Mouse (Mus musculus) brown adipose tissue, adult 24 weeks (tissue): ENCODE measurements around the gene Triml2. TPM values are rescaled to one million over a fixed set of nuclear protein-coding genes. Genes with fewer than 3 reads are reported as not detected.

ENCODE experiments used
- H3K27ac ChIP-seq: fragments of 200-500 bp; replicated peaks from 2 replicates; pipeline ENCODE4 v1.5.1; 2012; ENCODE audit warnings: low read depth, mild to moderate bottlenecking, low read length
- H3K4me1 ChIP-seq: fragments of 200-500 bp; 2 replicates; pipeline ENCODE4 v1.6.1; 2012; ENCODE audit warnings: low read length, mixed read lengths; ENCODE audit not compliant: control insufficient read depth, insufficient read depth, insufficient read length
- H3K4me3 ChIP-seq: fragments of 200-500 bp; 2 replicates; pipeline ENCODE4 v1.5.1; 2012; ENCODE audit warnings: low read depth, mild to moderate bottlenecking, low read length, moderate library complexity; ENCODE audit not compliant: insufficient read depth
- polyA plus RNA-seq: library from polyadenylated mRNA; stranded (reverse); fragments of >200 nt; gene quantifications from 2 replicates; pipeline ENCODE4 v1.2.4, GENCODE M21; 2012; ENCODE audit not compliant: missing spikeins, insufficient read depth, insufficient read length

Triml2 gene
- not detected in 2 replicates for polyA plus RNA-seq

DNA sequence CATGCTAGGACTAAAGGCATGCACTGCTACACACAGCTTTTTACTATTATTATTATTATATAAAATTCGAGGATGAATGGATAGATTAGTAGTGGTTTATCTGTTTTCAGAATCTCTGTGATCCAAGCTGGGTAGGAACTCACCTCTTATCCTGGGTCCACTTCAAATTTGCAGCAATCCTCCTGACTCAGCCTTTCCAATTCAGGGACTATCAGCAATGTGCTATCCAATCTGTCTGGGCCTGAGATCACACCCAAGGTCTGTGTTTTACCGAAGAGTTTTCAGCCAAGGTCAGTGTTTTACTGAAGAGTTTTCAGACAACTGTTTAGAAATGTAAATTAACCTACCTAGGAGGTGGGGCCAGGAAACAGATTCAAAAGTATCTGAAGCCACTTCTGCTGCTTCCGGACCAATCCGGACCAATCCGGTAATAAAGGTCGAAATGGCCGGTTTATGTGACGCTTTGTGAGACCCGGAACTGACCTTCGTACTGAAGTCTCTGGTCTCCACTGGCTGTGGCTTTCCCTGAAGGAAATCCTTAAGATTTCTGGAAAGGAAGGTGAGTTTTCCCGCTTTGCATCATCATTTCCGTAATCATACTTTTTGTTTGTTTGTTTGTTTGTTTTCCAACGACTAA lies at the start of gene Triml2:
TSS of gene Triml2 (plus strand) at position 488 of the 637 bp plus-strand sequence.
- Histone ChIP-seq H3K4me1 (no peaks in the 10 kb centered on the region), H3K4me3 (no peak within 1 kb of the TSS), H3K27ac (no peak within 1 kb of the TSS)

DNA sequence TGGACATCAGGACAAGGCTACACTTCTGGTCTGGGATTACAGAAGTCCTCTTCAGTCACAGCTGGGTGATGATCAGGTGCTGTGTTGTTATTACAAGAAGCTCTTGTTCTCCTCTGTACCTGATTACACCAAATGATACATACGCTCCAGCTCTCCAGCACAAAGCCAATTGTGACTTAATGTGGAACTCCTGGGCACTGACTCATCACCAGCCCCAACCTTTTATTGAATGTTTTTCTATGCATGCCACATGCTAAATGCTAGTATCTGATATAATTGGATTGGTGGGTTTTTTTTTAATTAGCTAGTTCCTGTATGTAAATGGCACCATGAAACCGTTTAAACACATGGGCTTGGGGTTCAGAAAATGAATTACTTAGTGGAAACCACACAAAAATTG lies 39.0 kb upstream of the Triml2 start, which contains the start of gene Triml1:
TSS of gene Triml1 (minus strand) at position 101 of the 400 bp plus-strand sequence.
- Histone ChIP-seq H3K27ac (no peak within 1 kb of the TSS), H3K4me1 (no peaks in the 10 kb centered on the region), H3K4me3 (no peak within 1 kb of the TSS)

DNA sequence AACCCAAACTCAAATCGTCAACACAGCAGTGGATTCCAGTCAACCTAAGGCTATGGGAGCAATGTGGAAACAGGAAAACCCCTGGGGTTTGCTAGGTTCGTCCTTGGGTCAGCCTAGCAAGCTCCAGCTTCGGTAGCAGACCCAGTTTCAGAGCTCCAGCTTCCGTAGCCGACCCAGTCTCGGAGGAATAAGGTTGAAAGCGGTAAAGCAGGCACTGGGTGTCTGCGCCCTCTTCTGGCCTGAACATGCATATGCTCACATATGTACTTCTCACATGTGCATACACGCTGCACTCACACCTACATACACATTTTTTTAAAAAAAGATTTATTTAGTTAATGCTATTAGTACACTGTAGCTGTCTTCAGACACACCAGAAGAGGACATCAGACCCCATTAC lies 31.0 kb upstream of the Triml2 start:
- no peak overlapping the region for H3K27ac ChIP-seq
- no peak overlapping the region for H3K4me3 ChIP-seq
- no peaks in the 10 kb centered on the region for H3K4me1 ChIP-seq

DNA sequence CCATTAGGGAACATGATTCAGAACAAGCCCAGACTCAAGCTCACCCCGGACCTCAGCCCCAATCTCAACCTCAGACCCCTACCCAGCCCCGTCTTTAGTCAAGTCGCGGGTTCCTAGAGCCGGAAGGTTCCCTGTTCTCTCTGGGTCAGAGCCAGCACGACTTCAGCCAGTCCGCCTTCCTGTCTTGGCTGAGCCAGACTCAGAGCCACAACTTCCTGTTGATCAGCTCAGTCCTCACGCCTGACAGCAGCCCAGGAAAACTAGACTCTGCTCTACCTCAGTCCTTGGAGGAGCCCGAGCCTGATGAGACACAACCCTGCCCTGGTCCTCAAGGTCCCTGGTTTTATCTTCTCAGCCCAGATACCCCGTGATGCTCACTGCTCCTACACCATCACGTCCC lies 17.1 kb upstream of the Triml2 start:
- H3K27ac ChIP-seq = no peak overlapping the region
- H3K4me3 ChIP-seq = no peak overlapping the region
- no peaks in the 10 kb centered on the region for H3K4me1 ChIP-seq

DNA sequence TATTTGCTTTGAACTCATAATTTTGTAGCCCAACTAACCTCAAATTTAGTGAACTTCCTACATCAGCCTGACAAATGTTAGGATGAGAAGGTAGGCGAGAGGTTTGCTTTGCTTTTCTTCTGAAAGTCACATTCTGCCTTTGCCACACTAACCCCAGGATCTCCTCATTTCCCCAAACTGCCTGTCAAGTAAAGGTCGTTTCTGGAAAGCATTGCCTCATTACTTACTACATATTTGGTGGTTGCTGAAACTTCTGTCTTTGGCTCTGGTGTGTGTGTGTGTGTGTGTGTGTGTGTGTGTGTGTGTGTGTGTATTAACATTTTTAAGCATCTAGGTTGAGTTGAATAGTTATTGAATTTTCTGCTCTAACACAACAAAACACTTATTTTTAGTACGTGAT lies 15.9 kb upstream of the Triml2 start:
- Histone ChIP-seq H3K4me3 (no peak overlapping the region), H3K27ac (no peak overlapping the region), H3K4me1 (no peaks in the 10 kb centered on the region)

DNA sequence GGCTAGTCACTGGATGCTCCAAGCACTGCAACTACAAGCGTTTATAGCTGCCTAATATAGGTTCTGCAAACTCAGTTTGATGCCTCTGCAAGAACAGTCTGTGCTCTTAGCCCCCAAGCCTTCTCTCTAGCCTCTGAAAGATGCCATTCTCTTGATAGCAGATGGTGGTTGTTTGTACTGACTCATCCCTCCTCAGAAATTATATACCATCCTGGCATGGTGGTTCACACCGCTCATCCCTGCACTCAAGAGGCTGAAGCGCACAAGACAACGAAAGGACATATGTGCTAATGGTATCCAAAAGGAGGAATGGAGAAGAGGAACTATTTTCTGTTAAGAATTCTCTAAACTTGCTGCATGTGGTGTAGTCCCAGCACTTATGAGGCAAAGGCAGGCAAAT lies 12.3 kb upstream of the Triml2 start:
- Histone ChIP-seq H3K4me3 (no peak overlapping the region), H3K27ac (no peak overlapping the region), H3K4me1 (no peaks in the 10 kb centered on the region)

DNA sequence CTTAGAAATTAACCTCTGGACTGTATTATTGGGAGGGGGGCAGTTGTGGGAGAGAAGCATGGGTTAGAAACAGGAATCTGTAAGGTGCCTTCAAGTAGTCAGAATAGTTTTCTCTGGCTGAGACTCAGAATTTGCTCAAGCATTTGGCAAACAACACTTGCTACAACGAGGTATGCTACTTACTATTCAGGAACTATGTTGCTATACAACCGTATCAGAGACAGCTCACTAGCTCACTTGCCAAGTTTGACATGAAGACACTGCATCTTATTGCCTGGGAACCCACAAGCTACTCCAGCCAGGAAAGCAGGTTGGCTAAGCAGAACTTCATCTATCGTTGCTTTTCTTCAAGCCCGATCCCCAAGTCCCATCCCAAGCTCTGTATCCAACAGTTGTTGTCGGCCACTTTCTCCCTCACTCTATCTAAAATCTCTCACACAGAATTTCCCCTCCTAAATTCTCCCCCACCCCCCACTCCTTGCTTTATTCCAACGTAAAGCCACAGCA lies 11.0 kb upstream of the Triml2 start:
- Histone ChIP-seq H3K4me3 (no peak overlapping the region), H3K4me1 (no peaks in the 10 kb centered on the region), H3K27ac (no peak overlapping the region)

DNA sequence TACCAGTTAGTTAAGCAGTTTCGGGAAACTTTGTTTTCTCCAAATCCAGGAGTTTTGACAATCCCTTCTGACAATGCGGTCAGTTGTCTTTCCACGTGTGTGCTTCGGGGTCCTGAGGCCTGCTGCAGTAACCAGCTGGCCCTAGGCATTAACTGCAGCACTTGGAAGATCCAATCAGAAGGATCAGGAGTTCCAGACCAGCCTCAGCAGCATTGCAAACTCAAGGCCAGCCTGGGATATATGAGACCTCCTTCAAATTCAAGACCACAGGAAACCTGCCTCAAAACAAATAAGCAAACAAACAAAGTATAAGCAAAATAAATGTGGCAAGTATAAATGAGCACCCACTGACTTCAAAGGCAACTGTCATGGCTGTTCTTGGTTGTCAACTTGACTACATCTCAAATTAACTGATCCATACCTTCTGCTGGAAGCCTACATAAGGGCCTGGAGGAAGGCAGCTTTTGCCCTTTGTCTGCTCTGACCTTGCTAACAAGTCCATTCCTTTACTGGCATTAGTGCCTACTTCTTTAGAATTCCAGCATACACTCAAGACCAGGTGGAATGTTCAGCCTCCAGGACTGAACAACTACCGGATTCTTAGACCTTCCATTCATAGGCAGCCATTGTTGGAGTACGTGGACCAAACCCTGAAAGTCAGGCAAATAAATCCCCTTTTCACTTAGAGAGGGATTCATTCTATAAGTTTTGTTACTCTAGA lies 3.4 kb upstream of the Triml2 start:
- no peak overlapping the region for H3K27ac ChIP-seq
- no peaks in the 10 kb centered on the region for H3K4me1 ChIP-seq
- no peak overlapping the region for H3K4me3 ChIP-seq

DNA sequence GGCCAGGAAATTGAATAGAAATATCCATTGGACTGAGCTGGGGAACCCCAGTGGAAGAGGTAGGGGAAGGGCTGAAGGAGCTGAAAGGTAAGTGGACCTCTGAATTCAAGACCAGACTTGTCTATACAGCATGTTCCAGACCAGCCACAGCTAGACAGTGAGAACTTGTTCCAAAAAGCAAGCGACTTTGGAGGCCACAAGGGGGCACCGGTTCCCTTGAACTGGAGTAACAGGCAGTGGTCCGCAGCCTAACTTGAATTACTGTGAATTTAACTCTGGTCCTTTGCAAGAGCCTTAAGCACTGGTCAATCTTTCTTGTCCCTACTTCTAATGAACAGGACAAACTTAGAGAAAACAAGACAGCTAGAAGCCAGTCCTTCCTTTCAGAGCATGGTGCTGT lies 2.1 kb upstream of the Triml2 start:
- no peak overlapping the region for H3K4me3 ChIP-seq
- no peak overlapping the region for H3K27ac ChIP-seq
- no peaks in the 10 kb centered on the region for H3K4me1 ChIP-seq

DNA sequence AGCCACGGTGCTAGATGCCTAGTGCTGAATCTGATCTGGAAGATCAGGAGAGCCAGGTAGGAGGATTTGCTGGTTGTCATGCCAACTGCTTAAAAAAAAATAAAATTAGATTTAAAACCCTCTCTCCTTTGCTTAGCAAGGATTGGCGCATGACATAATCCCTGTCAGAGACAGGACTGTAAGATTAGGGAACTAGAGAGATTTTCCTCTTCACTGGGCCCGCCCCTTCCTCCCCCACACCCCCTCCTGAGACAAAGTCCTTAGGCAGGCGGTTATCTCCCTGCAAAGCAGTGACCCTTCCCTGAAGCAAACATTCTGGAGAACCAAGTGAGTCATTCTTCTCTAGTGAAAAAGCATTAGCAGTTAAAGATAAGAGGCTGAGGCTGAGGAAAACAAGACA lies 1.2 kb upstream of the Triml2 start:
- Histone ChIP-seq H3K4me3 (no peak overlapping the region), H3K27ac (no peak overlapping the region), H3K4me1 (no peaks in the 10 kb centered on the region)

DNA sequence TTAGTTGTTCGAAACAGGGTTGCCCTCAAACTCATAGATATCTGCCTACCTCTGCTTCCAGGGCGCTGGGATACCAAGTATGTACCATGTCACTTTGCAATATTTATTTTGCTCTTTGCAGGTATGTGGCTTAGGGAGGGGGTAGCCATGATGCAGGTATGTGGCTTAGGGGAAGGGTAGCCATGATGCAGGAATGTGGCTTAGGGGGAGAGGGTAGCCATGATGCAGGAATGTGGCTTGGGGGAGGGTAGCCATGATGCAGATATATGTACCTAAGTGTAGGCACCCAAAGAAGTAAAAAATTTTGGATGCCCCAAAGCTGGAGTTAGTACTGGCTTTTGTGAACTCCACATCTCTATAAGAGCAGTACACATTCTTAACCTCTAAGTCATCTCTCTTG lies 1.9 kb downstream of the Triml2 start:
- no peak overlapping the region for H3K27ac ChIP-seq
- no peaks in the 10 kb centered on the region for H3K4me1 ChIP-seq
- no peak overlapping the region for H3K4me3 ChIP-seq

DNA sequence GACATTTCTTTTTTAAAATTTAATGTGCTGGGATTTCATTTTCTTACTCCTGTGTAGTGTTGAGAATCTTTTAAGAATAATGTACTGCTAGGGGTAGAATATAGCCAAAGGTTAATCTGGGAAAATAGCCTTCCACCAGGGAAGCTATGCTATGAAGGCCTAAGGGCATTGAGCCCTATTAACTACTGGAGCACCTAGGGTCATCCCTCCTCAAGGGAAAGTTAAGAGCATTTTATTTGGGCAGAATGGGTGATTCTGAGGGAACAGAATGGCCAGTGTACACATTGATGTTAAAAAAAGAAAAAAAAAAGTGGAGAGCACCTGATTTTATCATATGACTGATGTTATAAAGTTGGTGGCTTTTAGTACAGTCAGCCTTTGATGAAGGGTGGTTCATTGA lies 35.2 kb downstream of the Triml2 start:
- no peak overlapping the region for H3K4me3 ChIP-seq
- no peak overlapping the region for H3K27ac ChIP-seq
- H3K4me1 ChIP-seq = no peaks in the 10 kb centered on the region

DNA sequence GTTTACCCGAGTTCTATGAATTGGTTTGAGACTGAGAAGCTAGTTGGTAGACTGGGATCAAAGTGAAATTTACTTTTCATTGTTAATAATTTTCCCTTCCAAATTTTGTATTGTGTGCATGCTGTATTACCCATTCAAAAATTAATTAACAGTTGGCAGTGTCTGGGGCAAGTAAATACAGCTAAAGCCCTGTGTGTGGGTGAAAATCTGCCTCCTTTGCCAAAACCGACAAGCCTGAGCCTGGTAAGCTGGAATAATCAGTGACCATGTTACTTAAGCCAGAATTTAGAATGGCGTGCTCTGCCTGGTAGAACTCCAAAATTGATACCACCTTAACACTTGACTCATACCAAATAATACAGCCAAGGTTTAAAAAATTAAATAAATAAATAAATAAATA lies 63.0 kb downstream of the Triml2 start:
- H3K4me1 ChIP-seq = no peaks in the 10 kb centered on the region
- H3K4me3 ChIP-seq = no peak overlapping the region

More for the DNA sequence above, 63.0 kb downstream of the Triml2 start:
- H3K27ac ChIP-seq = no peak overlapping the region
